Mouse (Mus musculus): Measurements from ENCODE around the gene 1810049J17Rik. TPM values are rescaled to one million over a fixed set of nuclear protein-coding genes. Genes with fewer than 3 reads are reported as not detected.

1810049J17Rik gene
- polyA plus RNA-seq, 1 experiment from 2014 or later = 2.5 TPM

DNA sequence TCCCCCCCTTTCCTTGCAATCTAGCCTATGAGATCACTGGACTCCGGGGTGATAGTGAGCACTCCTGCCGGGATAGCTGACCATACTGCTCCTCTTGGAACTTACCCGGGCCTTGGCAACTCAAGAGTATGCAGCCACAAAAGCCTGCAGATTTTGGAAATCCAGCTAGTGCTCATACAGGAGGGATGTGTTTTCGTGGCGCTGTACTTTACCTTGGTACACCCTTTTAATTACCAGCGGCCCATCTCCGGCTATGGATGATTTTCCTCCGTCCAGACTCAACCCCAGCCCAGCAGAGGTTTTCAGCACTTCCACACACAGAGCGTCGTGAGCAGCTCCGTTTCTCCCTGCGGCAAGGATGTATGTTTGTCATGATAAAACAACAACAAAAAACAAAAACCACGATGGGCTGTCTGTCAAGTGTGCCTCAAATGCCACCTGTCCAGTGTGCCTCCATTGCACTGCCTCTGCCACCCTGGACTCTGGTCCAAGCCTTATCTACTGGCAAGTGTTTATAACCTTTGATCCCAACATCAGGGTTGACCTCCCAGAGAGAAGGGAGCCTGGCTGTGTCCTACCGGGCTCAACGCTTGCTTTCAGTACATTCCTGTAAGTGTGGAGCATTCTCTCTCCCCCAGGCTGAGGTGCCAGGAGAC, 43.8 kb upstream of the 1810049J17Rik start:
- Histone ChIP-seq H3K4me2 (no peak overlapping the region), H3K9me3 (ENCODE audit: control insufficient read depth, low read length) (no peaks in the 10 kb centered on the region), H3K9ac (ENCODE audit: low read length) (no peak overlapping the region), H3K27ac (ENCODE audit: low read depth, low read length) (no peak overlapping the region), H3K4me1 (ENCODE audit: control insufficient read depth, insufficient read depth, low read length) (peaks cover 13% of the 10 kb centered on the region; the same call in 1 of the 2 replicates), H3K4me3 (ENCODE audit: low read depth, low read length) (no peak overlapping the region), H3K27me3 (ENCODE audit: control insufficient read depth, insufficient read depth, low read length) (no peaks in the 10 kb centered on the region), H3K36me3 (ENCODE audit: control insufficient read depth, insufficient read depth, low read length) (no peaks in the 10 kb centered on the region)
- peak; percentile 51 for DNase-seq (ENCODE audit: low spot score, missing footprints)
- 80% methylated on average over 15 of the region's 15 CpGs for WGBS
- peak; percentile 5 for ATAC-seq (ENCODE audit: low FRiP score)

DNA sequence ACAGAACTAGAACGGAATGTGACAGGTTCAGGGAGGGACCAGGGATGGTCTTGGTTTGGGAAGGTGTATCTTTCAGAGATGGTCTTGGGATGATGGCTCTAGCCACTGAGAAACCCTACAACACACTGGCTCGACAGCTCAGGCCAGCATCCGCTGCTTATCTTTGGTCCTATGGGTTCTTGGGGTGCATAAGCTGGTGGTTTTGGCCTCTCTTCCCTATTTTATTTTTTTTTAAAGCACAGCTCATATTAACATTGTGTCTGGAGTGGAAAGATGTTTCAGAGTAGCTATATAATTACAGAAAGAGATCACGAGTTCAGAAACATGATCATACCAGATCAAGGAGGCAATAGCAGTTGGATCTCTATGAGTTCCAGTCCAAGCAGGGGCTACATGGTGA, 42.4 kb upstream of the 1810049J17Rik start:
- no peak overlapping the region for H3K27ac ChIP-seq (ENCODE audit: low read depth, low read length)
- H3K27me3 ChIP-seq (ENCODE audit: control insufficient read depth, insufficient read depth, low read length) = no peaks in the 10 kb centered on the region
- H3K4me3 ChIP-seq (ENCODE audit: low read depth, low read length) = no peak overlapping the region
- H3K4me2 ChIP-seq = no peak overlapping the region
- 87% methylated on average over 4 of the region's 4 CpGs for WGBS
- H3K36me3 ChIP-seq (ENCODE audit: control insufficient read depth, insufficient read depth, low read length) = no peaks in the 10 kb centered on the region
- DNase-seq (ENCODE audit: low spot score, missing footprints) = no peak
- H3K4me1 ChIP-seq (ENCODE audit: control insufficient read depth, insufficient read depth, low read length) = peaks cover 13% of the 10 kb centered on the region; the same call in 1 of the 2 replicates
- ATAC-seq (ENCODE audit: low FRiP score) = no peak
- no peak overlapping the region for H3K9ac ChIP-seq (ENCODE audit: low read length)
- H3K9me3 ChIP-seq (ENCODE audit: control insufficient read depth, low read length) = no peaks in the 10 kb centered on the region

DNA sequence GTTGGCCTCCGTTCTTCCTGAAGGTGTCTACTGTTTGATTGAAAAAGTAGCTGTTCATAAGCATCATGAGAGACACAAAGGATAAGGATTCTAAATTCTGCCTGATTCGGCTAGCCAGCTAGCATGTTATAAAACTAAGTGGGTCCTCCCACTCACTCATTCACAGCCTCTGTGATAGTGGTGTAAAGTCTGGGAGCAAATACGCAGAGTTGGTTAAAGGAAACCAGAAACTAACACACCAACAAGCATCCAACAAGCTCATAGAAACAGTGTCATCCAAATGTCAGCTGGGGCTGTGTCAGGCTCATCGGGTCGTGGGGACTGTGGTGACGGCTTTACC, 41.0 kb upstream of the 1810049J17Rik start:
- Histone ChIP-seq H3K4me1 (ENCODE audit: control insufficient read depth, insufficient read depth, low read length) (peaks cover 12% of the 10 kb centered on the region; the same call in 1 of the 2 replicates), H3K4me3 (ENCODE audit: low read depth, low read length) (no peak overlapping the region), H3K9me3 (ENCODE audit: control insufficient read depth, low read length) (no peaks in the 10 kb centered on the region), H3K36me3 (ENCODE audit: control insufficient read depth, insufficient read depth, low read length) (no peaks in the 10 kb centered on the region), H3K27me3 (ENCODE audit: control insufficient read depth, insufficient read depth, low read length) (no peaks in the 10 kb centered on the region), H3K9ac (ENCODE audit: low read length) (no peak overlapping the region), H3K27ac (ENCODE audit: low read depth, low read length) (no peak overlapping the region), H3K4me2 (no peak overlapping the region)
- WGBS = 88% methylated on average over 6 of the region's 6 CpGs
- peak; percentile 65 for DNase-seq (ENCODE audit: low spot score, missing footprints)
- no peak for ATAC-seq (ENCODE audit: low FRiP score)

DNA sequence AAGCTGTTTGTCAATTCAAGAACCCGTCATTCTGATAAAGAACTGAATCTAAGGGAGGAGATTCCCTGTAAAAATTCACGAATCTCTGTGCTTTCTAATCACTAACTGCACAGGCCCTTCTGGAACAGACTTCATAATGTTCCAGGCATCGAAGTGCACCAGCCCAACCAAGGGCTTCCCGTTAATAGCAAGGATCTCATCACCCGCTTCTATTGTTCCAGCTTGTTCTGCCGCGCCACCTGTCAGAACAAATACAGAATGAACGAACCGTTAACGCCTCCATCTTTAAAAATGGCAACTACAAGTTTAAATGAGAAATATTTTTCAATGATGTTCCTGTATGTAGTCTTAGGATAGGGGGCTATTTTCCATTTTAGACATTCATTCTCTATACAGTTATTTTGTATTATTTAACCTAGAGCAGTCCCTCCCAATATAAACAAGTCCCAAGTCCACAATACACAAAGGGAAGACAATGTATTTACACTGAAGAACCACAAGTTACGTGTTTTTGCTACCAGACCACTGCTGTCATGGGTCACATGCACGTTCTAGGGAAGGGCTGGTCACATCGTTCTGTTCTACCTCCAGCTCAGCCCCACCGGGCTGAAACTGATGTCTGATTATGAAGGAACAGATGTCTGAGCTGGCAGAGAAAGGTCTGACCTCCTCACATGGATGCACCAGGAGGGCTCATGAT, 40.5 kb upstream of the 1810049J17Rik start:
- no peak overlapping the region for H3K4me2 ChIP-seq
- H3K9me3 ChIP-seq (ENCODE audit: control insufficient read depth, low read length) = no peaks in the 10 kb centered on the region
- no peaks in the 10 kb centered on the region for H3K36me3 ChIP-seq (ENCODE audit: control insufficient read depth, insufficient read depth, low read length)
- ATAC-seq (ENCODE audit: low FRiP score) (no peak), DNase-seq (ENCODE audit: low spot score, missing footprints) (peak; percentile 71)
- H3K4me1 ChIP-seq (ENCODE audit: control insufficient read depth, insufficient read depth, low read length) = peaks cover 10% of the 10 kb centered on the region; the same call in 1 of the 2 replicates
- no peaks in the 10 kb centered on the region for H3K27me3 ChIP-seq (ENCODE audit: control insufficient read depth, insufficient read depth, low read length)
- H3K4me3 ChIP-seq (ENCODE audit: low read depth, low read length) = no peak overlapping the region
- no peak overlapping the region for H3K9ac ChIP-seq (ENCODE audit: low read length)
- no peak overlapping the region for H3K27ac ChIP-seq (ENCODE audit: low read depth, low read length)
- WGBS = 88% methylated on average over 14 of the region's 14 CpGs

DNA sequence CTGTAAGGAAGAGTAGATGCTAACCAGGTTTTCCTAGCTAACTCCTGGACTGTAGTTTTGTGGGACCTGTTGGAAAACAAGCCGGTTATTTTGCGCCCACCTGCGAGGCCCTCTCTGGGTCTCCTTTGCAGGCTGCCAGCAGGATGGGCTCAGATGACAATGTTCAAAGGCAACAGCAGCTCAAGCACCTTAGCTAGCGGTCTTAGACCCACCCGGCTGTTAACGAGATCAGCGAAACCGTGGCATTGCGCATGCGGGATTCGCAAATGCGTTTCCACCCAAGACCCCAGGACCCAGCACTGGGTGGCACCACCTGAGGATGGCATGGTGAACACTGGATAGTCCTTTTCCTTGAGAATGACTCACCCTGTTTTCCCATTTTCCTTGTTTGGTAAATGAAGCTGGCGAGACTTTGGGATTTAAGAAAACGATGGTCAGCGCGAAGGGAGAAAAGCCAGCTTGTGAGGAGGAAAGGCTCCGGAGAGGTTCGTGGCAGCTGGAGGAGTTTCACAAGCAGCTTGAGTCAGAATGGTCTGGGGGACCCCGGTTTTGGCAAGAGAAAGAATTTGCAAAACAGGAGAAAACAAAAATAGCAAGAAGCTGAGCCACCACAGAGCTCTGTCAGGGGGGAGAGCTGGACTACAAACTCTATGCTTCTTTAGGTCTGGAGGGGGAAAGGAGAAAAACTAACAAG, 39.0 kb upstream of the 1810049J17Rik start:
- Histone ChIP-seq H3K9ac (ENCODE audit: low read length) (no peak overlapping the region), H3K36me3 (ENCODE audit: control insufficient read depth, insufficient read depth, low read length) (0 out of 2 replicates have a peak, but pooled peaks cover 2% of the 10 kb centered on the region), H3K4me3 (ENCODE audit: low read depth, low read length) (no peak overlapping the region), H3K4me1 (ENCODE audit: control insufficient read depth, insufficient read depth, low read length) (peaks cover under 1% of the 10 kb centered on the region; the same call in 1 of the 2 replicates), H3K4me2 (no peak overlapping the region), H3K27me3 (ENCODE audit: control insufficient read depth, insufficient read depth, low read length) (no peaks in the 10 kb centered on the region), H3K9me3 (ENCODE audit: control insufficient read depth, low read length) (no peaks in the 10 kb centered on the region), H3K27ac (ENCODE audit: low read depth, low read length) (no peak overlapping the region)
- DNase-seq (ENCODE audit: low spot score, missing footprints) = peak; percentile 33
- 80% methylated on average over 19 of the region's 19 CpGs for WGBS
- no peak for ATAC-seq (ENCODE audit: low FRiP score)

DNA sequence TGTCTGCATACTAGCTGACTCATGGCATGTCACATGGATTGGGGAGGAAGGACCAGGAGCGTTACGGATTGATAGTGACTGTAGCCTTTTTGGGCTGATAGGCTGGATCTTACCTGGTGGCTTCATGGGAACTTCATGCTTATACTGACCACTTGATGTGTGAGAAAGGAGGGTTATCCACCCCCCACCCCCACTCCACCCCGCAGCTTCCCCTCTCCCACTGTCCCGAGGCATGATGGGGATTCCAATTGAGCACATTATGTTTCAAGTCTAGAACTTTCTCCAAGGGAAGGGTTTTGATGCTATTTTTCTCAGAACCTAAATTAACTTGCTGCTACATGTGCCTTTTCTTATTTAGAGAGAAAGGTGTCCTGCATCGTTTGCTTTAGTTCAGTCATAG, 36.7 kb upstream of the 1810049J17Rik start:
- H3K27ac ChIP-seq (ENCODE audit: low read depth, low read length) = no peak overlapping the region
- H3K27me3 ChIP-seq (ENCODE audit: control insufficient read depth, insufficient read depth, low read length) = no peaks in the 10 kb centered on the region
- 94% methylated on average over 5 of the region's 5 CpGs for WGBS
- peak; percentile 53 for DNase-seq (ENCODE audit: low spot score, missing footprints)
- H3K4me2 ChIP-seq = no peak overlapping the region
- peaks cover 10% of the 10 kb centered on the region; the same call in 1 of the 2 replicates for H3K36me3 ChIP-seq (ENCODE audit: control insufficient read depth, insufficient read depth, low read length)
- no peaks in the 10 kb centered on the region for H3K4me1 ChIP-seq (ENCODE audit: control insufficient read depth, insufficient read depth, low read length)
- ATAC-seq (ENCODE audit: low FRiP score) = no peak
- H3K9me3 ChIP-seq (ENCODE audit: control insufficient read depth, low read length) = no peaks in the 10 kb centered on the region
- no peak overlapping the region for H3K9ac ChIP-seq (ENCODE audit: low read length)
- no peak overlapping the region for H3K4me3 ChIP-seq (ENCODE audit: low read depth, low read length)

DNA sequence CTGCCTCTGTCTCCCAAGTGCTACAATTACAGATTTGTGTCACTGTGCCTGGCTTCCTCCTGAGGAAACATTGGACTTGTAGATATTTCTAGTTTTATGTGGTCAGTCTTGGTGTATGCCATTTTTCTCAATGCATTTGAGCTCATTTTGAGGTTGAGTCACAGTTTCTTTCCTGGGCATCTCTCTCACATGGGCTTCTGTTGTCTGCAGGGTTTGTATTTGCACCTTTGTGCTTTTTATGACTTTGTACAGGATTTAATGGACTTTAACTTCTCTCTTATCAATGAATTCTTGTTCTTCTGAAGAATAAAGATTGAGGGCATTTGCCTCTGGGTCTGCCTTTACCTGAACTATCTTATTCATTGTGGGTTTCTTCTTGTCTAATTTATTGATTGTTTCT, 35.8 kb upstream of the 1810049J17Rik start:
- DNase-seq (ENCODE audit: low spot score, missing footprints) = peak; percentile 79
- H3K4me1 ChIP-seq (ENCODE audit: control insufficient read depth, insufficient read depth, low read length) = no peaks in the 10 kb centered on the region
- H3K27me3 ChIP-seq (ENCODE audit: control insufficient read depth, insufficient read depth, low read length) = no peaks in the 10 kb centered on the region
- no peak overlapping the region for H3K4me2 ChIP-seq
- no peak overlapping the region for H3K9ac ChIP-seq (ENCODE audit: low read length)
- H3K4me3 ChIP-seq (ENCODE audit: low read depth, low read length) = no peak overlapping the region
- H3K9me3 ChIP-seq (ENCODE audit: control insufficient read depth, low read length) = no peaks in the 10 kb centered on the region
- ATAC-seq (ENCODE audit: low FRiP score) = no peak
- H3K27ac ChIP-seq (ENCODE audit: low read depth, low read length) = no peak overlapping the region
- peaks cover 13% of the 10 kb centered on the region; the same call in 1 of the 2 replicates for H3K36me3 ChIP-seq (ENCODE audit: control insufficient read depth, insufficient read depth, low read length)

DNA sequence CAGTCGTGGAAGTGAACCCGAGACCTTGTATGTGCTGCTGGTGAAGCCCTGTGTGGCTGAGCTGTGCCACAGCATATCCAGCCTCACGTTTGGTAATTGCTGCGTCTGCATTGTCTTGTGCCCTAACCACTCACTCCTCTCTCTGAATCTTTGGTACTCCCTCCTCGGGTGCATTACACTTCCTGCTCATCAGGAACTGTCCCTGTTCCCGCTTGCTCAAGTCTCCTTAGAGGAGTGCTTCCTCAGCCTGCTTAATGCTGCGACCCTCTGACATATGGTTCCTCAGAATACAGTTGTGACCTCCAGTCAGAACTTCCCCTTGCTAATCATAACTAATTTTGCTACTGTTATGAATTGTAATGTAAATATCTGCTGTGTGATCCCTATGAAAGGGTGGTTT, 34.2 kb upstream of the 1810049J17Rik start:
- H3K9ac ChIP-seq (ENCODE audit: low read length) = no peak overlapping the region
- H3K4me1 ChIP-seq (ENCODE audit: control insufficient read depth, insufficient read depth, low read length) = no peaks in the 10 kb centered on the region
- no peak for ATAC-seq (ENCODE audit: low FRiP score)
- no peaks in the 10 kb centered on the region for H3K9me3 ChIP-seq (ENCODE audit: control insufficient read depth, low read length)
- peak; percentile 59 for DNase-seq (ENCODE audit: low spot score, missing footprints)
- peaks cover 16% of the 10 kb centered on the region; the same call in 1 of the 2 replicates for H3K36me3 ChIP-seq (ENCODE audit: control insufficient read depth, insufficient read depth, low read length)
- H3K27me3 ChIP-seq (ENCODE audit: control insufficient read depth, insufficient read depth, low read length) = no peaks in the 10 kb centered on the region
- no peak overlapping the region for H3K4me2 ChIP-seq
- H3K27ac ChIP-seq (ENCODE audit: low read depth, low read length) = no peak overlapping the region
- no peak overlapping the region for H3K4me3 ChIP-seq (ENCODE audit: low read depth, low read length)
- 85% methylated on average over 7 of the region's 7 CpGs for WGBS

DNA sequence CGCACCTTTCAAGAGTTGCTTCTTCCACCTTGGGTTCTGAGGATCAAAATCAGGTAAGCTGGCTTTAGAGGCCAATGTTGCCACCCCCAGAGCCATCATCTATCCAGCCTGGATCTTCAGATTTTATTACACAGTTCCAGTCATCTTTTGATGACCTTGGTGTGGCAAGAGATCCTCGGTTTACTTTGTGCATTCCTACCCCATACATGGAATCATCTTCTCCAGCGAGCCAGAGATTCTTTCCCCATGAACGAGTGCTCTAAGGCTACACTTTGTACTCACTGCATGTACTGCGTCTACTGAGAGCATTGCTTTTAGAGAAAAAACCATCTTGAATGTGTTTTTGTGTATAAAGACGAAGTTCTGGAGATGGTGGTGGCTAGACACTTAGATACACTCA, 33.6 kb upstream of the 1810049J17Rik start:
- DNase-seq (ENCODE audit: low spot score, missing footprints) (peak; percentile 75), ATAC-seq (ENCODE audit: low FRiP score) (no peak)
- H3K36me3 ChIP-seq (ENCODE audit: control insufficient read depth, insufficient read depth, low read length) = peaks cover 16% of the 10 kb centered on the region; the same call in 1 of the 2 replicates
- no peak overlapping the region for H3K4me2 ChIP-seq
- no peak overlapping the region for H3K9ac ChIP-seq (ENCODE audit: low read length)
- no peaks in the 10 kb centered on the region for H3K27me3 ChIP-seq (ENCODE audit: control insufficient read depth, insufficient read depth, low read length)
- 89% methylated on average over 6 of the region's 6 CpGs for WGBS
- H3K9me3 ChIP-seq (ENCODE audit: control insufficient read depth, low read length) = no peaks in the 10 kb centered on the region
- H3K27ac ChIP-seq (ENCODE audit: low read depth, low read length) = no peak overlapping the region
- no peak overlapping the region for H3K4me3 ChIP-seq (ENCODE audit: low read depth, low read length)
- H3K4me1 ChIP-seq (ENCODE audit: control insufficient read depth, insufficient read depth, low read length) = no peaks in the 10 kb centered on the region
